Mouse (Mus musculus) E14TG2a.4 (cell line): ENCODE measurements around the gene Drd1.
A peak's percentile ranks its signal among the peaks of the same experiment; 100 is the strongest.

Experiments
- H3K27me3 ChIP-seq: 2 replicates; pipeline ENCODE4 v1.6.1; 2014; ENCODE audit warnings: low read length, control low read depth; ENCODE audit not compliant: insufficient read depth
- H3K36me3 ChIP-seq: 2 replicates; pipeline ENCODE4 v1.6.1; 2014; ENCODE audit warnings: low read length, control low read depth; ENCODE audit not compliant: insufficient read depth
- H3K4me1 ChIP-seq: replicated peaks from 2 replicates; pipeline ENCODE4 v1.6.1; 2014; ENCODE audit warnings: low read depth, low read length, control low read depth
- H3K4me3 ChIP-seq: replicated peaks from 2 replicates; pipeline ENCODE4 v1.5.1; 2014; ENCODE audit warnings: mild to moderate bottlenecking, low read length
- H3K9me3 ChIP-seq: 2 replicates; pipeline ENCODE4 v1.6.1; 2014; ENCODE audit warnings: low read length, control low read depth
- CTCF ChIP-seq: conservative IDR thresholded peaks from 2 replicates; pipeline ENCODE4 v1.5.1; 2014; ENCODE audit warnings: low read length
- NANOG ChIP-seq: IDR thresholded peaks from 2 replicates; pipeline ENCODE4 v1.6.1; 2014; ENCODE audit warnings: borderline replicate concordance, low read length, mixed read lengths
- POU5F1 ChIP-seq: IDR thresholded peaks from 2 replicates; pipeline ENCODE4 v1.6.1; 2014; ENCODE audit warnings: low read length, borderline replicate concordance

The Drd1 gene

DNA sequence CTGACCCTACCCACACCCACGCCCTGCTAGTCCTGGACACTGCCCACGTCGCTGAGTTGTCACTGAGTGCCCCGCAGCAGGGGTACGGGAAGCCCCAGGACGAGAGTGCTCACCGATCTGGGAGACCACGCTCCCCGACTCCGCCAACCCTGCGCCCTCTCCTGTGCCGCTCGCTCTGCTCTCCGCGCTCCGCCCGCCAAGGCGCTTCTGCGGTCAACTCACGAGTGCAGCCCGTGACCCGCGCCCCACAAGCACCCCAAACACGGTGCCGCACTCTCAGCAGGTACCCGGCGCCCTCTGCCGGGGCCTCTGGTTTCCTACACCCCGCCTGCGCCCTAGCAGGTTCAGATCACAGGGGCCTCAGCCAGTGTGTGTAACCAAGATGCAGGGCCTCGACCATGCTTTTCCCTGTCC lies at the start of gene Drd1:
Gene Drd1 (minus strand): TSS at position 258 of the 414 bp plus-strand sequence.
- H3K27me3 ChIP-seq: peaks cover 58% of the 10 kb centered on the region
- TF ChIP-seq POU5F1: no peak
- TF ChIP-seq NANOG: no peak
- peak; percentile 67 for TF ChIP-seq CTCF

DNA sequence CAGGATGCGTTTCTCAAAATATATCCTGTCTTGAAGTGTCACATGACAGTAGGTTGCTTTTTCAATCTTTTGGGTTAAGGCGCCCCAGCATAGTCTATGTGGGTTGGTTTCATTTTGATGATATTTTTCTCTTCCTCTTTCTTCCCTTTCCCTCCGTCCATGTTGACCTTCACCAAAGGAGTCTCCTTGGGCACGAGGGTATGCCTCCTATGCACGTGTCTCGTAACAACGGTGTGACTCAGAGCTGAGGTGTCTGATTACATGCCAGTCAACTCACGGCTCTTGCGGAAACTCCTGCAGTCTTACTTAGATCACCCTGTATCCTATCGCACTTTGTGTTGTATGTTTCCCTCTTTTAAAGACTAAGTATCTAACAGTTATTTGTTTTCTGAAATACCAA lies 48.4 kb upstream of the Drd1 start:
- Histone ChIP-seq H3K36me3 (peaks cover 98% of the 10 kb centered on the region), H3K9me3 (no peaks in the 10 kb centered on the region), H3K4me3 (no peak overlapping the region), H3K4me1 (0 out of 2 replicates have a peak, but pooled peaks cover 5% of the 10 kb centered on the region), H3K27me3 (no peaks in the 10 kb centered on the region)
- no peak for TF ChIP-seq NANOG
- no peak for TF ChIP-seq CTCF
- TF ChIP-seq POU5F1: no peak

More for the DNA sequence above, at the start of gene Drd1:
- peak within 1 kb of the TSS; percentile 81 for H3K4me3 ChIP-seq
- peaks cover 14% of the 10 kb centered on the region for H3K4me1 ChIP-seq
- no peaks in the 10 kb centered on the region for H3K36me3 ChIP-seq
- H3K9me3 ChIP-seq: no peaks in the 10 kb centered on the region

- H3K9me3 ChIP-seq: no peaks in the 10 kb centered on the region
- peaks cover 98% of the 10 kb centered on the region for H3K36me3 ChIP-seq
- H3K4me1 ChIP-seq: 0 out of 2 replicates have a peak, but pooled peaks cover 5% of the 10 kb centered on the region
- TF ChIP-seq NANOG: no peak
- TF ChIP-seq POU5F1: no peak
- no peak for TF ChIP-seq CTCF
- no peak overlapping the region for H3K4me3 ChIP-seq
- H3K27me3 ChIP-seq: no peaks in the 10 kb centered on the region
These were observed 47.8 kb upstream of the Drd1 start for GRCm38 (mm10) chr13:54103271-54103670.

- TF ChIP-seq POU5F1: no peak
- TF ChIP-seq CTCF: no peak
- no peak for TF ChIP-seq NANOG
- Histone ChIP-seq H3K4me1 (0 out of 2 replicates have a peak, but pooled peaks cover 5% of the 10 kb centered on the region), H3K4me3 (no peak overlapping the region), H3K27me3 (no peaks in the 10 kb centered on the region), H3K9me3 (no peaks in the 10 kb centered on the region), H3K36me3 (peaks cover 98% of the 10 kb centered on the region)
These were observed 46.6 kb upstream of the Drd1 start for GRCm38 (mm10) chr13:54102061-54102460.

GRCm38 (mm10) chr13:54101031-54101820 lies 45.7 kb upstream of the Drd1 start:
- TF ChIP-seq CTCF: no peak
- TF ChIP-seq NANOG: no peak
- TF ChIP-seq POU5F1: no peak
- Histone ChIP-seq H3K4me3 (no peak overlapping the region), H3K27me3 (no peaks in the 10 kb centered on the region)

GRCm38 (mm10) chr13:54097797-54098196 lies 42.3 kb upstream of the Drd1 start:
- Histone ChIP-seq H3K4me1 (no peaks in the 10 kb centered on the region), H3K36me3 (peaks cover 100% of the 10 kb centered on the region), H3K9me3 (no peaks in the 10 kb centered on the region), H3K27me3 (no peaks in the 10 kb centered on the region), H3K4me3 (no peak overlapping the region)
- TF ChIP-seq NANOG (no peak), POU5F1 (no peak), CTCF (no peak)

More at GRCm38 (mm10) chr13:54101031-54101820, 45.7 kb upstream of the Drd1 start:
- H3K4me1 ChIP-seq: 0 out of 2 replicates have a peak, but pooled peaks cover 5% of the 10 kb centered on the region
- H3K9me3 ChIP-seq: no peaks in the 10 kb centered on the region
- H3K36me3 ChIP-seq: peaks cover 98% of the 10 kb centered on the region

DNA sequence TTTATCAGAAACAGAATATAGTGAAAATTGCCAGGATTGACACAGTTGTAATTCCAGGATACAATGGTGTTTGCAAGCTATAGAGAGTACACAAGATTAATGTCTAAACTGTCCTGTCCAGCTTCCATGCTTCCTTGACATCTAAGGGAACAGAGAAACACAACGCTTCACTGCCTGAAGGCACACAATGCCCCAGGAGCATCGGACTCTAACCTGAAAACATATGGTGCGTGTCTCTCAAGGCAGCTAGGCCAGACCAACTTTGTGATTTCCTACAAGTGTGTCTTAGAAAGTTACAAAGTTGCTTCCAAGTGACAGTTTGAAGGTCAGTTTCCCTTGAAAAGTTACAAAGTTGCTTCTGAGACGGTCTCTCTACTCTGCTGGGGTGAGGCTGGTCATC lies 41.7 kb upstream of the Drd1 start:
- H3K9me3 ChIP-seq: no peaks in the 10 kb centered on the region
- no peak overlapping the region for H3K4me3 ChIP-seq
- H3K4me1 ChIP-seq: no peaks in the 10 kb centered on the region
- H3K36me3 ChIP-seq: peaks cover 100% of the 10 kb centered on the region
- H3K27me3 ChIP-seq: no peaks in the 10 kb centered on the region
- TF ChIP-seq POU5F1 (no peak), NANOG (no peak), CTCF (no peak)

DNA sequence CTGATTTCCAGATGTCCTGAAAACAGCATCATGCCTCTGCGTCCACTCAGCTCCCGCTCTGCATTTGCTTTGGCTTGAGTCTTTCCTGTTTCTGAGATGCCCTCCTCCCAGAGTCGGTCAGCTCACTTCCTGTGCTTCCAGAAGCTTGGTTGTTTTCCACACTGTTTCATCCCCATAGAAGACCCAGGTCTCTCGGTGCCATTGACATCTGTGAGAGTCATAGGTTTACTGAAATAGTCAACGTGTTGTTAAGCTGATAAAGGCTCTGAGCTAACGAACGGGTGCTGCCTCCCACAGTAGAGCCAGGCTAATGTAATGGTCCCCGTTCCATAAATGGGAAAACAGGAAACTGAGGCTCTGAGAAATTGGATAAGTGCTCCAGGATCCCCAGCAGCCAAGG lies 40.2 kb upstream of the Drd1 start:
- TF ChIP-seq NANOG (no peak), CTCF (no peak), POU5F1 (no peak)
- Histone ChIP-seq H3K27me3 (no peaks in the 10 kb centered on the region), H3K36me3 (peaks cover 100% of the 10 kb centered on the region), H3K9me3 (no peaks in the 10 kb centered on the region), H3K4me3 (no peak overlapping the region), H3K4me1 (no peaks in the 10 kb centered on the region)
